Mouse (Mus musculus) MEL (cell line): ENCODE results near the gene Col24a1. TPM values are rescaled to one million over a fixed set of nuclear protein-coding genes. Genes with fewer than 3 reads are reported as not detected.

ENCODE experiments used
- DNase-seq: peaks from one replicate; pipeline ENCODE4 v3.0.0; 2011; ENCODE audit warnings: low read depth, low spot score
- H3K27ac ChIP-seq: 2 replicates; pipeline ENCODE4 v1.5.1; 2012; ENCODE audit warnings: low read depth, mild to moderate bottlenecking, control low read depth, low read length, moderate library complexity; ENCODE audit not compliant: control insufficient read depth
- H3K27me3 ChIP-seq, 2 experiments: fragments of 150-350 bp in 1 of 2; sonication (generic) in 1 of 2; 2 replicates each; pipeline ENCODE4 v1.6.1; 2012; ENCODE audit warnings: low read length in 2 of 2, mild to moderate bottlenecking in 2 of 2, improper control_type of control experiment in 1 of 2, moderate library complexity in 1 of 2; ENCODE audit not compliant: insufficient read depth in 2 of 2, control insufficient read depth in 1 of 2
- H3K36me3 ChIP-seq, 2 experiments: 2 replicates each; pipeline ENCODE4 v1.6.1; 2012 to 2014; ENCODE audit warnings: low read length in 2 of 2, improper control_type of control experiment in 1 of 2, inconsistent platforms in 1 of 2, mild to moderate bottlenecking in 1 of 2; ENCODE audit not compliant: insufficient read depth in 2 of 2, control insufficient read depth in 1 of 2
- H3K4me1 ChIP-seq, 2 experiments: fragments of 150-350 bp in 1 of 2; sonication (generic) in 1 of 2; 2 replicates each; pipeline ENCODE4 v1.6.1; 2012; ENCODE audit warnings: low read length in 2 of 2, improper control_type of control experiment in 1 of 2, mild to moderate bottlenecking in 1 of 2; ENCODE audit not compliant: insufficient read depth in 2 of 2, control insufficient read depth in 1 of 2
- H3K4me3 ChIP-seq, 2 experiments: fragments of 150-350 bp in 1 of 2; sonication (generic) in 1 of 2; 2 replicates each; pipeline ENCODE4 v1.5.1; 2012; ENCODE audit warnings: low read depth in 2 of 2, low read length in 2 of 2, mild to moderate bottlenecking in 2 of 2, moderate library complexity in 2 of 2, control low read depth in 1 of 2, improper control_type of control experiment in 1 of 2; ENCODE audit not compliant: control insufficient read depth in 1 of 2, insufficient read depth in 1 of 2
- H3K79me2 ChIP-seq: 2 replicates; pipeline ENCODE4 v1.6.1; 2012; ENCODE audit warnings: mild to moderate bottlenecking, low read length, moderate library complexity; ENCODE audit not compliant: control insufficient read depth, poor library complexity, insufficient read depth
- H3K9ac ChIP-seq: 2 replicates; pipeline ENCODE4 v1.6.1; 2012; ENCODE audit warnings: low read depth, mild to moderate bottlenecking, control low read depth, low read length, moderate library complexity; ENCODE audit not compliant: control insufficient read depth, poor library complexity, severe bottlenecking
- H3K9me3 ChIP-seq: fragments of 150-350 bp; sonication (generic); replicated peaks from 2 replicates; pipeline ENCODE4 v1.6.1; 2012; ENCODE audit warnings: mild to moderate bottlenecking, low read length, improper control_type of control experiment, moderate library complexity; ENCODE audit not compliant: insufficient read depth
- CHD1 ChIP-seq: IDR thresholded peaks from 2 replicates; pipeline ENCODE4 v1.6.1; 2012; ENCODE audit warnings: low read depth, mild to moderate bottlenecking, inconsistent platforms, low read length, improper control_type of control experiment
- CHD2 ChIP-seq: IDR thresholded peaks from 2 replicates; pipeline ENCODE4 v1.6.1; 2011; ENCODE audit warnings: low read length, improper control_type of control experiment
- E2F4 ChIP-seq: IDR thresholded peaks from 2 replicates; pipeline ENCODE4 v1.6.1; 2011; ENCODE audit warnings: low read depth, low read length, improper control_type of control experiment, borderline replicate concordance
- EP300 ChIP-seq, 2 experiments: IDR thresholded peaks; 2 replicates each; pipeline ENCODE4 v1.6.1; 2011; ENCODE audit warnings: improper control_type of control experiment in 2 of 2, low read length in 2 of 2, low read depth in 1 of 2, mild to moderate bottlenecking in 1 of 2
- ETS1 ChIP-seq: IDR thresholded peaks from 2 replicates; pipeline ENCODE4 v1.6.1; 2012; ENCODE audit warnings: low read depth, mild to moderate bottlenecking, inconsistent platforms, low read length, improper control_type of control experiment, moderate library complexity
- HCFC1 ChIP-seq: IDR thresholded peaks from 2 replicates; pipeline ENCODE4 v1.6.1; 2012; ENCODE audit warnings: low read depth, mild to moderate bottlenecking, inconsistent platforms, low read length, improper control_type of control experiment, moderate library complexity
- JUND ChIP-seq: IDR thresholded peaks from 2 replicates; pipeline ENCODE4 v1.6.1; 2011; ENCODE audit warnings: low read depth, mild to moderate bottlenecking, improper control_type of control experiment, low read length
- MAFK ChIP-seq: IDR thresholded peaks from 2 replicates; pipeline ENCODE4 v1.6.1; 2011; ENCODE audit warnings: low read depth, mild to moderate bottlenecking, low read length, improper control_type of control experiment, borderline replicate concordance
- MEF2A ChIP-seq: IDR thresholded peaks from 2 replicates; pipeline ENCODE4 v1.6.1; 2014; ENCODE audit warnings: low read depth, mild to moderate bottlenecking, inconsistent platforms, low read length, improper control_type of control experiment; ENCODE audit not compliant: poor library complexity, insufficient replicate concordance, severe bottlenecking; ENCODE audit errors: extremely low read depth
- MYB ChIP-seq: IDR thresholded peaks from 2 replicates; pipeline ENCODE4 v1.6.1; 2011; ENCODE audit warnings: mild to moderate bottlenecking, low read depth, low read length, improper control_type of control experiment
- MYC ChIP-seq: IDR thresholded peaks from 2 replicates; pipeline ENCODE4 v1.6.1; 2011; ENCODE audit warnings: low read depth, mild to moderate bottlenecking, low read length, improper control_type of control experiment, moderate library complexity
- SIN3A ChIP-seq: IDR thresholded peaks from 2 replicates; pipeline ENCODE4 v1.6.1; 2012; ENCODE audit warnings: low read length, improper control_type of control experiment, inconsistent platforms
- UBTF ChIP-seq: IDR thresholded peaks from 2 replicates; pipeline ENCODE4 v1.6.1; 2012; ENCODE audit warnings: low read depth, mild to moderate bottlenecking, inconsistent platforms, low read length, improper control_type of control experiment, moderate library complexity, borderline replicate concordance; ENCODE audit not compliant: insufficient read depth
- USF2 ChIP-seq, 2 experiments: IDR thresholded peaks; 2 replicates each; pipeline ENCODE4 v1.6.1; 2011 to 2012; ENCODE audit warnings: improper control_type of control experiment in 2 of 2, low read length in 2 of 2, borderline replicate concordance in 1 of 2, inconsistent platforms in 1 of 2, low read depth in 1 of 2, mild to moderate bottlenecking in 1 of 2; ENCODE audit not compliant: insufficient read depth in 1 of 2
- ZC3H11A ChIP-seq: IDR thresholded peaks from 2 replicates; pipeline ENCODE4 v1.6.1; 2012; ENCODE audit warnings: low read depth, mild to moderate bottlenecking, inconsistent platforms, low read length, improper control_type of control experiment
- polyA plus RNA-seq, 2 experiments: library from polyadenylated mRNA; stranded (reverse) in 1 of 2; unstranded in 1 of 2; fragments of >175 nt in 1 of 2; fragments of >200 nt in 1 of 2; gene quantifications; 2 replicates each; pipeline versions ENCODE4 v1.2.1 to v1.2.4; 2012; ENCODE audit warnings: low replicate concordance in 2 of 2, low read depth in 1 of 2; ENCODE audit not compliant: insufficient read length in 2 of 2, insufficient read depth in 1 of 2, missing spikeins in 1 of 2
- total RNA-seq: library from RNA; depleted of rRNA; stranded (reverse); fragments of 300-350 nt; gene quantifications from 2 replicates; pipeline ENCODE4 v1.2.3, GENCODE M21; 2012

Col24a1 gene
- total and polyA plus RNA-seq, 3 experiments, result not detected

GRCm38 (mm10) chr3:145390681-145391080 is 98.4 kb downstream of the Col24a1 start:
- Histone ChIP-seq H3K36me3 (no peaks in the 10 kb centered on the region), H3K27me3 (no peaks in the 10 kb centered on the region), H3K4me3 (no peak overlapping the region), H3K9me3 (no peaks in the 10 kb centered on the region), H3K79me2 (no peaks in the 10 kb centered on the region), H3K4me1 (no peaks in the 10 kb centered on the region), H3K27ac (no peak overlapping the region), H3K9ac (no peak overlapping the region)
- DNase-seq, result no peak
- TF ChIP-seq UBTF (no peak), SIN3A (no peak), ETS1 (no peak)

GRCm38 (mm10) chr3:145391986-145392659 is 99.9 kb downstream of the Col24a1 start:
- no peak overlapping the region for H3K9ac ChIP-seq
- H3K27ac ChIP-seq, result no peak overlapping the region
- no peaks in the 10 kb centered on the region for H3K36me3 ChIP-seq
- H3K4me3 ChIP-seq, result no peak overlapping the region
- no peaks in the 10 kb centered on the region for H3K9me3 ChIP-seq
- no peaks in the 10 kb centered on the region for H3K27me3 ChIP-seq
- H3K79me2 ChIP-seq, result no peaks in the 10 kb centered on the region
- no peaks in the 10 kb centered on the region for H3K4me1 ChIP-seq
- no peak for DNase-seq
- TF ChIP-seq MEF2A (no peak), MAFK (no peak), SIN3A (no peak), ZC3H11A (no peak), JUND (no peak), CHD1 (no peak), USF2 (IDR thresholded peaks at IDR 0.05; ENCODE audit: borderline replicate concordance in 1 of 2, insufficient read depth in 1 of 2, low read depth in 1 of 2, low read length in 2 of 2) (no peak)

GRCm38 (mm10) chr3:145399173-145399572 is 106.9 kb downstream of the Col24a1 start:
- no peak overlapping the region for H3K9ac ChIP-seq
- no peaks in the 10 kb centered on the region for H3K4me1 ChIP-seq
- H3K79me2 ChIP-seq, result no peaks in the 10 kb centered on the region
- H3K9me3 ChIP-seq, result no peaks in the 10 kb centered on the region
- H3K4me3 ChIP-seq, result no peak overlapping the region
- TF ChIP-seq CHD2, result no peak
- no peak for TF ChIP-seq EP300 (IDR thresholded peaks at IDR 0.05; ENCODE audit: low read depth in 1 of 2, low read length in 2 of 2)
- no peak for TF ChIP-seq HCFC1
- peak; percentile 16; the same call in 1 of the 2 replicates for TF ChIP-seq MAFK
- no peak for TF ChIP-seq E2F4
- no peak for TF ChIP-seq MYC
- no peak for TF ChIP-seq MYB
- TF ChIP-seq, all 39 proteins: peak for 1
- no peaks in the 10 kb centered on the region for H3K27me3 ChIP-seq
- H3K36me3 ChIP-seq, result no peaks in the 10 kb centered on the region
- H3K27ac ChIP-seq, result no peak overlapping the region
- no peak for DNase-seq
